Mouse (Mus musculus) midbrain, embryonic 11.5 days (tissue): ENCODE measurements around the gene Ptpn3. TPM values are rescaled to one million over a fixed set of nuclear protein-coding genes. Genes with fewer than 3 reads are reported as not detected.

Experiments used
- ATAC-seq: fragments of 200-750 bp; cut with Nextera tagmentation; 2 replicates; pipeline ENCODE4 v1.8.0; 2017; ENCODE audit warnings: moderate TSS enrichment, moderate library complexity; ENCODE audit not compliant: low FRiP score
- DNase-seq: peaks from one replicate; pipeline ENCODE4 v3.0.0; 2015; ENCODE audit warnings: low spot score; ENCODE audit errors: missing footprints
- H3K27ac ChIP-seq: fragments of 300-500 bp; sonication (generic); 2 replicates; pipeline ENCODE4 v1.5.1; 2014; ENCODE audit warnings: low read depth, low read length
- H3K27me3 ChIP-seq: fragments of 300-500 bp; sonication (generic); 2 replicates; pipeline ENCODE4 v1.6.1; 2014; ENCODE audit warnings: mild to moderate bottlenecking, low read length, moderate library complexity, mixed read lengths; ENCODE audit not compliant: control insufficient read depth, insufficient read depth
- H3K36me3 ChIP-seq: fragments of 300-500 bp; sonication (generic); 2 replicates; pipeline ENCODE4 v1.6.1; 2014; ENCODE audit warnings: mild to moderate bottlenecking, low read length, moderate library complexity, mixed read lengths; ENCODE audit not compliant: control insufficient read depth, insufficient read depth
- H3K4me1 ChIP-seq: fragments of 300-500 bp; sonication (generic); 2 replicates; pipeline ENCODE4 v1.6.1; 2014; ENCODE audit warnings: low read length; ENCODE audit not compliant: control insufficient read depth, insufficient read depth
- H3K4me2 ChIP-seq: fragments of 300-500 bp; sonication (generic); 2 replicates; pipeline ENCODE4 v1.6.1; 2014; ENCODE audit warnings: mild to moderate bottlenecking, moderate library complexity
- H3K4me3 ChIP-seq: fragments of 300-500 bp; sonication (generic); 2 replicates; pipeline ENCODE4 v1.5.1; 2014; ENCODE audit warnings: low read depth, low read length
- H3K9ac ChIP-seq: fragments of 300-500 bp; sonication (generic); 2 replicates; pipeline ENCODE4 v1.6.1; 2014; ENCODE audit warnings: low read length
- H3K9me3 ChIP-seq: fragments of 300-500 bp; sonication (generic); 2 replicates; pipeline ENCODE4 v1.6.1; 2016; ENCODE audit warnings: low read length; ENCODE audit not compliant: control insufficient read depth
- WGBS: fragments of 180-500 bp; shearing (Covaris S2); extraction: QIAGEN DNeasy Blood & Tissue Kit; methylation state at CpG from one replicate; pipeline ENCODE4 v1.1.7; 2014; 5-methylcytosine and 5-hydroxymethylcytosine counted together
- polyA plus RNA-seq: library from polyadenylated mRNA; unstranded; fragments of >200 nt; fragmentation: Nextera tagmentation; extraction: Ambion mirVana; gene quantifications from 2 replicates; pipeline ENCODE4 v1.2.1, GENCODE M21; 2014

The Ptpn3 gene
- polyA plus RNA-seq, 1 experiment from 2014 or later, result 0.33 TPM

DNA sequence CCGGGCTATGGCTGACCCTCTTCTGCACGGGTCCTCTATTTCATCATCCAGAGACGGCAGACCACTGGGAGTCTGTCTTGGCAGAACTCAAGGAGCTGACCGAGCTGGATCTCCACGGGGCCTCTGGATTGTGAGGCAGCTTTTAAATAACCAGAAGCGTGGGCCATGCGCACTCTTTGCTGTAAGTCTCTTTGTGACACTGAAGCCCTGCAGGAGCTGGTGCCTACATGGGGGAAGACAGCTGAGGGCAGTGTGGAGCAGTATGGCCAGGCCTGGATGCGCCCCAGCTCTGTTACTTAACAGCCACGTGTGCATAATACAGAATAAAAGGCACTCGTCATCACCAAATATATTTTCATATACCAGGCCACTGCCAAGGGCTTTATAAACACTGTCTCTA lies 60.7 kb downstream of the Ptpn3 start:
- H3K9me3 ChIP-seq, result no peaks in the 10 kb centered on the region
- H3K4me1 ChIP-seq, result peaks cover 5% of the 10 kb centered on the region; the same call in 1 of the 2 replicates
- no peak overlapping the region for H3K4me2 ChIP-seq
- H3K4me3 ChIP-seq, result no peak overlapping the region
- whole genome bisulfite sequencing, result 84% methylated on average over 10 of the region's 10 CpGs
- no peaks in the 10 kb centered on the region for H3K36me3 ChIP-seq
- no peak overlapping the region for H3K9ac ChIP-seq
- H3K27ac ChIP-seq, result no peak overlapping the region
- no peak for ATAC-seq
- no peak for DNase-seq
- no peaks in the 10 kb centered on the region for H3K27me3 ChIP-seq

DNA sequence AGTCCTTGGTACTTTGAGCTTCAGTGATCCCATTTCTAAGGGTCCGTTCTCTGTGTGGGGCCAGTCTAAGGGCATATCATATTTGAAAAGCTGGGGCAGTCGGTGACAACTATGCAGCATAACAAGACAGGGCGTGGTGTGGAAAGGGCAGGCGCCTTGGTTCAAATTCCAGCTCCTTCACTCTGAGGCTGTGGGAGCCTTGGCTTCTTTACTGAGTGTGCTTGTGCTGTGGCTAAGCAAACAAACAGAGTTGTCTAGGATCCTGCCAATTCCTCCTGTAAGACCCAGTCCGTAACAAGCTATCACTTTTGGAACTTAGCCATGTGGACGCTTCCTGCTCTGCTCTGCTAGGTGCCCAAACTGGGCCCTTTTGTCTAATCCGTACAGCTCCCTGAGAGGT lies 61.5 kb downstream of the Ptpn3 start:
- no peak overlapping the region for H3K4me3 ChIP-seq
- no peak overlapping the region for H3K9ac ChIP-seq
- H3K4me1 ChIP-seq, result peaks cover 5% of the 10 kb centered on the region; the same call in 1 of the 2 replicates
- no peaks in the 10 kb centered on the region for H3K27me3 ChIP-seq
- H3K4me2 ChIP-seq, result no peak overlapping the region
- H3K36me3 ChIP-seq, result no peaks in the 10 kb centered on the region
- ATAC-seq (no peak), DNase-seq (no peak)
- 74% methylated on average over 7 of the region's 7 CpGs for WGBS
- no peak overlapping the region for H3K27ac ChIP-seq
- no peaks in the 10 kb centered on the region for H3K9me3 ChIP-seq

DNA sequence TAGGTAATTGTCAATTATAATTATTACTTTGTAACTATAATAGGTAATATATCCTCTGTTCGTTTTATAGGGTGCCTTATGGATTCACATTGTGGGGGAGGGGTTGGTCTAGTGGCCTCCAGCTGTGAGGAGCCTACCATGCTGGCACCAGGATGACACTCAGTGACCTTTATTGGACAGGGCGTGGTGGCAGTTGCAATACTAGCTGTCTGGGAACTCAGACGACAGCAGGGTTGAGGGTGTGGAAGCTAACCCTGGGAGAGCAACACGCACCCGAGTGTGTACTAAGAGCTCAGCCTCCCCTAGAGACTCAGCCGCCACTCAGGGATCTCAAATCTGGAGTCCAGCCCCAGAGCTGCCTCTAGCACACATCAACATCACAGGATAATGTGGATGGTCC lies 62.5 kb downstream of the Ptpn3 start:
- H3K9me3 ChIP-seq, result no peaks in the 10 kb centered on the region
- DNase-seq (no peak), ATAC-seq (no peak)
- H3K4me3 ChIP-seq, result no peak overlapping the region
- peaks cover 5% of the 10 kb centered on the region; the same call in 1 of the 2 replicates for H3K4me1 ChIP-seq
- H3K27me3 ChIP-seq, result no peaks in the 10 kb centered on the region
- no peak overlapping the region for H3K4me2 ChIP-seq
- H3K36me3 ChIP-seq, result no peaks in the 10 kb centered on the region
- H3K9ac ChIP-seq, result no peak overlapping the region
- WGBS, result 76% methylated on average over 6 of the region's 6 CpGs
- H3K27ac ChIP-seq, result no peak overlapping the region

DNA sequence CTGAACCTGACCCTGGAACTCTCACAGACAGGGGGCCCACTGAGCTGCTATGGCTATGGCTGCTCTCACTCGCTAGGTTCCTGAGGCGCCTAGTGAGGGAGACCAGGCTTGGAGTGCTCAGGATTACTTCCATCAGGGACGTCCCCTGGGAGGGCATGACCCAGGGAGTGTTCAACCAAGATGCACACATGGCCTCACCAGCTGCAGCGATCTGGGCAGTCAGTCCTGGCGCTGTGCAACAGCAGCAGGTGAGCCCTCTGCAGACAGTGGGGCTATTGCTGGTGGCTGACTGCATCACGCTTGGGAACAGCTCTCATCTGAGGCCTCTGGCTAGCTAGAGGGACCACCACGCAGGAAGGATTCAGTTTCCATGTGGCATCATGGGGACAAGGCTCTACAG lies 63.5 kb downstream of the Ptpn3 start:
- DNase-seq, result no peak
- H3K4me1 ChIP-seq, result peaks cover 1% of the 10 kb centered on the region; the same call in 1 of the 2 replicates
- H3K36me3 ChIP-seq, result no peaks in the 10 kb centered on the region
- no peaks in the 10 kb centered on the region for H3K27me3 ChIP-seq
- no peak for ATAC-seq
- H3K4me2 ChIP-seq, result no peak overlapping the region
- H3K9me3 ChIP-seq, result no peaks in the 10 kb centered on the region
- no peak overlapping the region for H3K9ac ChIP-seq
- H3K27ac ChIP-seq, result no peak overlapping the region
- no peak overlapping the region for H3K4me3 ChIP-seq
- WGBS, result 81% methylated on average over 7 of the region's 7 CpGs

DNA sequence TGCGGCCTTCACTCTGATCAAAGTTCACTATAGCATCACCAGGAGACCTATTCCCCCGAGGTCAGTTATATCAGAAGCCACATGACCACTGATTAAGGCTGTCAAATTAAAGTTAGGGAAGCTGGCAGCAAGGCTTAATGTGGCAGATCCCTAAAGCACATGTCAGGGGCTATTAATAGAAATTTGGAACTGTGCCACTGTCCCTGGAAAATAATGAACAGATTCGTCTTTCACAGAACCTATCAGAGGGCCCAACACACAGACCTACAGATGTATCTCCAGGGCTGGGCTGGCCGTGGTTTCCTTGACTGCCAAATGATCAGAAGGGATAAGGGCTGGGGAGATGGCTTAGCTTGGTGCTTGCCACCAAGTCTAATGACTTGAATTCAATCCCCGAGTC lies 65.1 kb downstream of the Ptpn3 start:
- ATAC-seq (no peak), DNase-seq (no peak)
- Histone ChIP-seq H3K9me3 (no peaks in the 10 kb centered on the region), H3K4me3 (no peak overlapping the region), H3K9ac (no peak overlapping the region), H3K27ac (no peak overlapping the region), H3K4me1 (no peaks in the 10 kb centered on the region), H3K27me3 (no peaks in the 10 kb centered on the region), H3K4me2 (no peak overlapping the region), H3K36me3 (no peaks in the 10 kb centered on the region)
- WGBS, result 88% methylated on average over 5 of the region's 5 CpGs

DNA sequence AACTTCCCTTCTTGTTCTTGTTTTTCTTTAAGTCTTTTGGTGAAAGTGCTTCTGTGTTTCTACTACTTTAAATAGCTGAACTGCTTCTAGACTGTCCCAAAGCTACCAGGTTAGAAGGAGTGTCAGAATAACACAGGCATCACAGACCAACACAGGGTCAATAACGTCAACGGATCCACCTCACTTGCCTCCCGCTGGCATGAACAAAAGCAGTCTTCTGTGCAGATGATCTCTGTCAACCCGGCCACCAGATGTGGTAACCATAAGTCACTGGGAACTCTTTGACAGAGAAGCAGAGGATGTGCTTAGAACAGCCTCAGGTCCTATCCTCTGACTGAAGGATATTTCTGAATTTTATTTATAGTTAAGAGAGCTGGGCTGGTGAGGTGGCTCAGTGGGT lies 65.9 kb downstream of the Ptpn3 start:
- Histone ChIP-seq H3K9ac (no peak overlapping the region), H3K4me3 (no peak overlapping the region), H3K27ac (no peak overlapping the region), H3K9me3 (no peaks in the 10 kb centered on the region), H3K4me1 (no peaks in the 10 kb centered on the region), H3K36me3 (no peaks in the 10 kb centered on the region), H3K4me2 (no peak overlapping the region), H3K27me3 (no peaks in the 10 kb centered on the region)
- 71% methylated on average over 4 of the region's 4 CpGs for WGBS
- DNase-seq (no peak), ATAC-seq (no peak)

DNA sequence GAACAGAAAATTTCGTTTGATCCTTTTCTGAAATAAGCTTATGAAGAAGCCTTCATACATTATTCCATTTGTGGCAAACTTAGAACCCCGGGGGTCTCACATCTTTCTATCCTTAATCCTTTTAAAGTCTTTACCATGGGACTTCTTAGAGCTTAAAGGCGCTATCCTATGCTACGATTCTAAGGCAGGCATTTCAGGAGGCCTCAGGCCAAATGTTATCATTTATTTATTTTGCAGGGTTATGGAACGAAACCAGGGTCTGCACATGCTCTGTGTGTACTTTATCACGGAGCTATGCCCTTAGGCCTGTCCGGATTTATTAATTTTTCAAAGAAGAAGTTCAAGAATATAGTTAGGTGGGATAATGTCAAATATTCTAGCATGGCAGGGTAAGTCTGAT lies 67.3 kb downstream of the Ptpn3 start:
- Histone ChIP-seq H3K9ac (no peak overlapping the region), H3K4me1 (no peaks in the 10 kb centered on the region)

DNA sequence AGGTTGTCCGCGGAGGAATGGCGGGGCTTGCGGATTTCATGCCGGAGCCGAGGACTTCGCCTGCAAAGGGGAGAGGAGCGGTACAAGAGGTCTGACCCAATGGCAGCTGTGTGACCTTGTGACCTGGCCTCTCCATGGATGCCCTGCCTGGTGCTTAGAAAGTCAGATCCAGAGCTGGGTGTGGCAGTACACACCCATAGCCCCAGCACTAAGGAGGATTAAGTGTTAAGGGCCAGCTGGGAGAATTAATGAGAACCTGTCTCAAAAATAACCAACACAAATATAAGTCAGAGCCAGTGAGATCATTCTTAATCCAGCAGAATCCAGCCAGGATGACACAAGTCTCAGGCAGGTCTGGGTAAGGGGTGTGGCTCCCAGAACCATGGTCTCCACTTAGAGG lies 69.2 kb downstream of the Ptpn3 start:
- Histone ChIP-seq H3K9ac (no peak overlapping the region), H3K4me3 (no peak overlapping the region), H3K27ac (no peak overlapping the region), H3K9me3 (no peaks in the 10 kb centered on the region), H3K27me3 (no peaks in the 10 kb centered on the region), H3K4me2 (no peak overlapping the region), H3K36me3 (no peaks in the 10 kb centered on the region), H3K4me1 (no peaks in the 10 kb centered on the region)
- ATAC-seq, result no peak
- DNase-seq, result no peak
- 78% methylated on average over 8 of the region's 8 CpGs for WGBS

More for the DNA sequence above, 67.3 kb downstream of the Ptpn3 start:
- H3K36me3 ChIP-seq, result no peaks in the 10 kb centered on the region
- H3K27ac ChIP-seq, result no peak overlapping the region
- H3K4me3 ChIP-seq, result no peak overlapping the region
- no peak overlapping the region for H3K4me2 ChIP-seq
- no peaks in the 10 kb centered on the region for H3K27me3 ChIP-seq
- 76% methylated on average over 7 of the region's 7 CpGs for WGBS
- DNase-seq, result no peak
- H3K9me3 ChIP-seq, result no peaks in the 10 kb centered on the region
- no peak for ATAC-seq

DNA sequence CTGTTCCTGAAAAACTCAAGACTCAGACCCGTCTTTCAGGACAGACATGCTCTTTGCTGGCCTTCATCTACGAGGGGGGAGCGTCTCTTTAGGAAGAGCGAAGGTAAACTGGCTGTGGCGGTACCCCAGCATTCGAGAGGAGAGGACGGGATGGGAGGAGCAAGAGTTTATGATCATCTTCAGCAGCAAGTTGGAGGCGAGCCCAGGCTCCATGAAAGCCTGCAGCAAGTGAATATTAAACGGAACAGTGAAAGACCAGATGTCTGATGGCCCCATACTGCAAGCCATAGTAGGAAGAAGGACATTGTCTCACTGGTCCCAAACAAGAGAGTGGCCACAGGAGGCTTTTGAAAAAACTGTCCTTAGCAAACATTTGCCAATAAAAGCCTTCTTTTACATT lies 70.3 kb downstream of the Ptpn3 start:
- no peaks in the 10 kb centered on the region for H3K4me1 ChIP-seq
- no peak for ATAC-seq
- WGBS, result 88% methylated on average over 9 of the region's 9 CpGs
- H3K27ac ChIP-seq, result no peak overlapping the region
- no peaks in the 10 kb centered on the region for H3K36me3 ChIP-seq
- H3K4me3 ChIP-seq, result no peak overlapping the region
- no peaks in the 10 kb centered on the region for H3K27me3 ChIP-seq
- no peaks in the 10 kb centered on the region for H3K9me3 ChIP-seq
- H3K9ac ChIP-seq, result no peak overlapping the region
- no peak overlapping the region for H3K4me2 ChIP-seq
- no peak for DNase-seq

DNA sequence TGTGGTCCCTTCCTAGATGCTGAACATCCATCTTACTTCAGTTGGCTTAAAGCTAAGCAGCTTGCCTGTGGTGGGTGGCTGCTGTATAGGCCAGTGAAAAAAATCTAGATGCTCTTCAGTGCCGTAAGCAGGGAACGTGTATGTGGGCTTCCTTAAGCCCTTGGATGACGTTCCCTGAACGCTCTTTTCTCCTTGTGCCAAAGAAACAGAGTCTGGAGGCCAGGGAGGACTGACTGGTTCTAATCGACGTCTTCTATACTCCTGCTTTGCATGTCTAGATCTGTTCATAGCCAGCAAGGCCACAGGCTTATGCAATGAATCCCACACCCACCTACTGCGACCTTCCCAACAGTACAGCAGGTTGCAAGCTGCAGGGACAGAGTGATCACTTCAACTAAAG lies 71.3 kb downstream of the Ptpn3 start:
- Histone ChIP-seq H3K4me2 (no peak overlapping the region), H3K9me3 (no peaks in the 10 kb centered on the region), H3K9ac (no peak overlapping the region), H3K4me1 (no peaks in the 10 kb centered on the region), H3K27me3 (no peaks in the 10 kb centered on the region), H3K27ac (no peak overlapping the region), H3K4me3 (no peak overlapping the region), H3K36me3 (no peaks in the 10 kb centered on the region)
- no peak for DNase-seq
- WGBS, result 84% methylated on average over 7 of the region's 7 CpGs
- no peak for ATAC-seq
